Mouse (Mus musculus) spleen, adult 2 months (tissue): ENCODE measurements around the gene Lrrc71.

Source experiments
- CTCF ChIP-seq: fragments of 200-500 bp; IDR thresholded peaks from 2 replicates; pipeline ENCODE4 v1.5.1; 2011; ENCODE audit warnings: mild to moderate bottlenecking, inconsistent platforms; ENCODE audit not compliant: insufficient read depth, insufficient read length, insufficient replicate concordance; ENCODE audit errors: extremely low read depth
- POLR2A ChIP-seq: fragments of 200-500 bp; IDR thresholded peaks from 2 replicates; pipeline ENCODE4 v1.6.1; 2011; ENCODE audit warnings: low read depth, low read length, inconsistent platforms

- TF ChIP-seq CTCF (no peak), POLR2A (no peak)
Measured at GRCm38 (mm10) chr3:87765631-87766283, 17.3 kb upstream of the Lrrc71 start.
